8 mouse cellular contexts compared by ENCODE assay signal in genomic region chr1:52799056-52799726, GRCm38 (mm10). TPM values are rescaled to one million over a fixed set of nuclear protein-coding genes. Genes with fewer than 3 reads are reported as not detected.
DNase-seq lines count a peak whose midpoint lies in the region; ATAC-seq and TF ChIP-seq lines count a peak whose summit lies in the region.

No protein-coding gene starts in this region.

- no peak overlapping the region for H3K4me3 ChIP-seq in MEL (ENCODE audit: control insufficient read depth in 1 of 2, insufficient read depth in 1 of 2, low read depth in 2 of 2, low read length in 2 of 2)
- H3K4me3 ChIP-seq in heart, adult 2 months, result no peak overlapping the region; the same call in 1 of the 2 replicates

- 32% methylated on average over 10 of the region's 10 CpGs for WGBS in heart, adult 2 months

- TF ChIP-seq POLR2A in MEL (IDR thresholded peaks at IDR 0.05; ENCODE audit: control insufficient read depth in 1 of 2, insufficient read depth in 1 of 2, low read depth in 1 of 2, low read length in 2 of 2, poor library complexity in 1 of 2), result no peak
- TF ChIP-seq POLR2A in heart, adult 2 months (IDR thresholded peaks at IDR 0.05; ENCODE audit: insufficient read depth, low read depth, low read length), result no peak

- no peaks in the 10 kb centered on the region for H3K27me3 ChIP-seq in MEL (ENCODE audit: control insufficient read depth in 1 of 2, insufficient read depth in 2 of 2, low read length in 2 of 2)
- no peaks in the 10 kb centered on the region for H3K27me3 ChIP-seq in heart, adult 2 months (ENCODE audit: control insufficient read depth, insufficient read depth, low read length)

- H3K9me3 ChIP-seq in MEL (replicated peaks; ENCODE audit: insufficient read depth, low read length), result no peaks in the 10 kb centered on the region

- H3K79me2 ChIP-seq in MEL (ENCODE audit: control insufficient read depth, insufficient read depth, low read length, poor library complexity), result no peaks in the 10 kb centered on the region
- peaks cover 2% of the 10 kb centered on the region; the same call in 1 of the 2 replicates for H3K79me2 ChIP-seq in heart, adult 2 months (replicated peaks; ENCODE audit: control insufficient read depth, insufficient read depth, low read length)

- H3K9ac ChIP-seq in MEL (ENCODE audit: control insufficient read depth, low read depth, low read length, poor library complexity, severe bottlenecking), result no peak overlapping the region
- no peak overlapping the region; the same call in 1 of the 2 replicates for H3K9ac ChIP-seq in heart, adult 2 months (ENCODE audit: low read depth, low read length)

- no peak overlapping the region for H3K27ac ChIP-seq in MEL (ENCODE audit: control insufficient read depth, low read depth, low read length)
- peak overlapping the region; percentile 59 for H3K27ac ChIP-seq in heart, adult 2 months

- intact Hi-C loops in heart, adult 2 months (cut with DNase I), result no loop called here
- intact Hi-C loops in left cerebral cortex, postnatal 36 days (cut with DNase I), result loop anchor here (5.0 kb wide), 1 partner anchor 48 kb away; no protein-coding TSS in a partner anchor

- DNase-seq in layer of hippocampus, adult 18-20 months (ENCODE audit: low spot score in 2 of 2), result peak; percentile 33 to 43
- DNase-seq in layer of hippocampus, postnatal 25 days (ENCODE audit: extremely low spot score in 1 of 2, low spot score in 1 of 2), result no peak
- DNase-seq in MEL (ENCODE audit: low read depth, low spot score), result peak; percentile 14
- DNase-seq in heart, adult 2 months, result peak; percentile 51 to 61
- peak; percentile 53 to 55 for DNase-seq in left cerebral cortex, postnatal 36 days (ENCODE audit: low spot score in 2 of 2)
- DNase-seq in right cerebral cortex, adult 2 months (ENCODE audit: low spot score in 2 of 2), result peak; percentile 59 to 67
- no peak for DNase-seq in cerebellum, adult 11-12 months

- H3K4me1 ChIP-seq in MEL (ENCODE audit: control insufficient read depth in 1 of 2, insufficient read depth in 2 of 2, low read length in 2 of 2), result peaks cover 9 to 10% of the 10 kb centered on the region in 2 experiments
- peaks cover 19% of the 10 kb centered on the region for H3K4me1 ChIP-seq in heart, adult 2 months (ENCODE audit: control insufficient read depth, insufficient read depth, low read length)

- no peak for TF ChIP-seq RAD21 in MEL (IDR thresholded peaks at IDR 0.05; ENCODE audit: low read depth, low read length)

- H3K36me3 ChIP-seq in MEL (ENCODE audit: control insufficient read depth in 1 of 2, insufficient read depth in 2 of 2, low read length in 2 of 2), result peaks cover 0 to 11% of the 10 kb centered on the region in 2 experiments; a peak in 2 of 4 replicates
- peaks cover 15% of the 10 kb centered on the region for H3K36me3 ChIP-seq in heart, adult 2 months (ENCODE audit: control insufficient read depth, insufficient read depth, low read length)

- no peak for TF ChIP-seq EP300 in MEL (IDR thresholded peaks at IDR 0.05; ENCODE audit: low read depth in 1 of 2, low read length in 2 of 2)
- TF ChIP-seq EP300 in heart, adult 2 months (IDR thresholded peaks at IDR 0.05; ENCODE audit: insufficient read depth, low read depth, low read length), result no peak

- ATAC-seq in erythroid progenitor cell, adult 5-6 weeks (replicated peaks; ENCODE audit: low FRiP score, poor library complexity, severe bottlenecking), result no peak

- TF ChIP-seq CTCF in MEL (IDR thresholded peaks at IDR 0.05 in 2 of 3, conservative IDR thresholded peaks at IDR 0.05 in 1 of 3; ENCODE audit: control insufficient read depth in 1 of 3, insufficient read depth in 1 of 3, low read depth in 2 of 3, low read length in 3 of 3, poor library complexity in 1 of 3, severe bottlenecking in 1 of 3), result no peak
- no peak for TF ChIP-seq CTCF in heart, adult 2 months (IDR thresholded peaks at IDR 0.05)

TF ChIP-seq in MEL, 35 proteins besides CTCF, POLR2A, EP300 and RAD21:
- TF ChIP-seq HCFC1 (IDR thresholded peaks at IDR 0.05; ENCODE audit: low read depth, low read length), result no peak
- TF ChIP-seq MYB (IDR thresholded peaks at IDR 0.05; ENCODE audit: low read depth, low read length), result no peak
- no peak for TF ChIP-seq ZMIZ1 (IDR thresholded peaks at IDR 0.05; ENCODE audit: low read depth, low read length)
- no peak for TF ChIP-seq KAT2A (conservative IDR thresholded peaks at IDR 0.05; ENCODE audit: low read depth, low read length)
- TF ChIP-seq POLR2AphosphoS2 (IDR thresholded peaks at IDR 0.05; ENCODE audit: low read length), result no peak
- TF ChIP-seq ETS1 (IDR thresholded peaks at IDR 0.05; ENCODE audit: low read depth, low read length), result no peak
- TF ChIP-seq MAFK (IDR thresholded peaks at IDR 0.05; ENCODE audit: borderline replicate concordance, low read depth, low read length), result no peak
- TF ChIP-seq E2F4 (IDR thresholded peaks at IDR 0.05; ENCODE audit: borderline replicate concordance, low read depth, low read length), result no peak

RNA-seq across cellular contexts. Expression of gene Inpp1, which starts 18.3 kb away (rescaled TPM):
- 10 to 100 TPM; 32.0 to 34.3 TPM for total RNA-seq in layer of hippocampus, adult 18-20 months (2021)
- total RNA-seq in layer of hippocampus, postnatal 25 days (2021), result 10 to 100 TPM; 35.4 to 38.8 TPM
- 0.96 and 1.9 TPM in 2 replicates for total RNA-seq in MEL (2012; rRNA removed)
- 1 to 10 TPM in 1 of 2 experiments, not detected in 1; 5.9 TPM for polyA plus RNA-seq in MEL (2012; ENCODE audit: insufficient read depth in 1 of 2, insufficient read length in 2 of 2, low read depth in 1 of 2, low replicate concordance in 2 of 2, missing spikeins in 1 of 2)
- total RNA-seq in heart, adult 2 months (2021), result 10 to 100 TPM; 18.3 to 20.6 TPM
- polyA plus RNA-seq in heart, adult 2 months (2012; rRNA removed), result 8.9 and 12.6 TPM in 2 replicates
- total RNA-seq in left cerebral cortex, postnatal 36 days (2021), result 10 to 100 TPM; 34.9 to 37.3 TPM
- total RNA-seq in erythroid progenitor cell, adult 5-6 weeks (2015; ENCODE audit: low replicate concordance), result 0.72 and 3.4 TPM in 2 replicates
- 6.2 and 6.3 TPM in 2 replicates for total RNA-seq in erythroid progenitor cell, adult 5-6 weeks (2017; ENCODE audit: low replicate concordance)

RNA-seq across cellular contexts. Expression of gene Hibch, which starts 45.5 kb away (rescaled TPM):
- 10 to 100 TPM; 17.7 to 18.0 TPM for total RNA-seq in layer of hippocampus, adult 18-20 months (2021)
- total RNA-seq in layer of hippocampus, postnatal 25 days (2021), result 10 to 100 TPM; 16.1 to 17.0 TPM
- total RNA-seq in MEL (2012; rRNA removed), result 28.5 and 31.2 TPM in 2 replicates
- polyA plus RNA-seq in MEL (2012; ENCODE audit: insufficient read depth in 1 of 2, insufficient read length in 2 of 2, low read depth in 1 of 2, low replicate concordance in 2 of 2, missing spikeins in 1 of 2), result 10 to 100 TPM in 1 of 2 experiments, not detected in 1; 35.2 TPM
- 10 to 100 TPM; 70.5 to 86.8 TPM for total RNA-seq in heart, adult 2 months (2021)
- polyA plus RNA-seq in heart, adult 2 months (2012; rRNA removed), result 52.8 and 76.2 TPM in 2 replicates
- 10 to 100 TPM; 15.3 to 15.7 TPM for total RNA-seq in left cerebral cortex, postnatal 36 days (2021)
- 8.3 and 13.0 TPM in 2 replicates for total RNA-seq in erythroid progenitor cell, adult 5-6 weeks (2015; ENCODE audit: low replicate concordance)
- 10.5 and 20.8 TPM in 2 replicates for total RNA-seq in erythroid progenitor cell, adult 5-6 weeks (2017; ENCODE audit: low replicate concordance)

Comparison
In these comparisons a context has a peak if more than half of its experiments do, and no peak if none do; other contexts are left out.
1. DNase-seq: peak in layer of hippocampus, adult 18-20 months (2 of 2), MEL (single experiment), heart, adult 2 months (2 of 2), left cerebral cortex, postnatal 36 days (2 of 2) and right cerebral cortex, adult 2 months (2 of 2); none in layer of hippocampus, postnatal 25 days (0 of 2) and cerebellum, adult 11-12 months (single experiment).